21 mouse cellular contexts compared by ENCODE assay signal in the genomic region with DNA sequence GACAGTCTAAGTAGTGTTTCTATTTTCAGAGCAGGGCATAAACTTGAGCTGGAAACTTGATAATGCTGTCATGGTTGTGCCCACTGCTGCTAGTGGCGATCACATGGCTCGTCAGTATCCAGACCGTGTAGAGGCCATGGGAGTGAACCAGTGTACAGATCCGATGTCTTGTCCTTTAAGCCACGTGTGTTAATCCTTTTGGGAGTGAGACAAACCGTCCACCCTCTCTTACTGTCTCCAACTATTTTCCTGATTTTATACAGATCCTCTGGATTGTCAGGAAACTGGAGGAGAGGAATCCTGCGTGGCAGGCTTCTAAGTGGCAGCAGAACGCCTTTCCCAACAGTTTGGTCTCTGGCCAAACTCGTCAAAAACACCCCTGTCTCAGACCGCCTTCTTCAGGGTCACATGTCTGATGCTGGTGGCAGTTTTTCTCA. TPM values are rescaled to one million over a fixed set of nuclear protein-coding genes. Genes with fewer than 3 reads are reported as not detected.
A peak's percentile ranks its signal among the peaks of the same experiment; 100 is the strongest.
DNase-seq lines count a peak whose midpoint lies in the region; ATAC-seq and TF ChIP-seq lines count a peak whose summit lies in the region.
"Had no signal": no experiment of that assay in that cellular context is flagged by ENCODE, and none has a peak within 500 bp of the region (broad histone marks: within the 10 kb centered on the region; RNA-seq: fewer than 3 reads in every experiment).

No protein-coding gene starts in this region.

- peak; percentile 45; the same call in 1 of the 2 replicates for ATAC-seq in kidney, embryonic 15.5 days (replicated peaks; ENCODE audit: low FRiP score)
- ATAC-seq: forebrain, embryonic 15.5 days; hindbrain, embryonic 16.5 days had no signal

- no peak overlapping the region for H3K4me3 ChIP-seq in kidney, embryonic 15.5 days (replicated peaks)
- H3K4me3 ChIP-seq in kidney, adult 2 months (ENCODE audit: insufficient read depth, low read depth, low read length) = no peak overlapping the region
- H3K4me3 ChIP-seq: forebrain, embryonic 15.5 days had no signal

- H3K9me3 ChIP-seq in kidney, embryonic 15.5 days (replicated peaks) = no peaks in the 10 kb centered on the region
- H3K9me3 ChIP-seq: forebrain, embryonic 15.5 days had no signal

- WGBS in kidney, embryonic 15.5 days = 46% methylated on average over 10 of the region's 10 CpGs
- WGBS in kidney, adult 2 months = 46% methylated on average over 10 of the region's 10 CpGs

- intact Hi-C loops in heart, postnatal 10 days (cut with DNase I) = no loop called here

- no peak for DNase-seq in kidney, adult 2 months
- peak; percentile 67 for DNase-seq in gastrocnemius, postnatal 25 days
- DNase-seq in heart, adult 9 months (ENCODE audit: low spot score in 2 of 2) = peak; percentile 69 to 72
- DNase-seq in heart, postnatal 10 days = peak; percentile 77 to 79
- no peak for DNase-seq in embryo, embryonic 10 days (ENCODE audit: low spot score)
- DNase-seq in adrenal gland, adult 8-10 months = no peak
- DNase-seq: adrenal gland, postnatal 14 days; cerebellum, adult 8-10 months; kidney, adult 11 months; thymus, adult 2 months had no signal

- H3K27ac ChIP-seq in kidney, embryonic 15.5 days = peak overlapping the region; percentile 65
- H3K27ac ChIP-seq in kidney, adult 2 months (ENCODE audit: insufficient read depth, low read depth, low read length) = no peak overlapping the region
- H3K27ac ChIP-seq: forebrain, embryonic 15.5 days had no signal

- H3K27me3 ChIP-seq in kidney, embryonic 15.5 days = no peaks in the 10 kb centered on the region
- H3K27me3 ChIP-seq in kidney, adult 2 months (replicated peaks; ENCODE audit: control insufficient read depth, insufficient read depth, low read length) = no peaks in the 10 kb centered on the region
- H3K27me3 ChIP-seq: forebrain, embryonic 15.5 days had no signal

- H3K36me3 ChIP-seq in kidney, embryonic 15.5 days = no peaks in the 10 kb centered on the region
- no peaks in the 10 kb centered on the region for H3K36me3 ChIP-seq in kidney, adult 2 months (ENCODE audit: control insufficient read depth, insufficient read depth, low read length)
- H3K36me3 ChIP-seq: forebrain, embryonic 15.5 days had no signal

- TF ChIP-seq POLR2A in kidney, adult 2 months (IDR thresholded peaks at IDR 0.05; ENCODE audit: low read depth, low read length) = no peak

- H3K4me1 ChIP-seq in kidney, embryonic 15.5 days = peaks cover 19% of the 10 kb centered on the region
- peaks cover 6% of the 10 kb centered on the region; the same call in 1 of the 2 replicates for H3K4me1 ChIP-seq in kidney, adult 2 months (ENCODE audit: control insufficient read depth, insufficient read depth, low read length)

- no peak overlapping the region for H3K9ac ChIP-seq in kidney, embryonic 15.5 days
- H3K9ac ChIP-seq: forebrain, embryonic 15.5 days had no signal

- no peak for TF ChIP-seq CTCF in kidney, adult 2 months (conservative IDR thresholded peaks at IDR 0.05; ENCODE audit: insufficient read depth, insufficient read length, low read depth, low read length)

- no peak overlapping the region for H3K4me2 ChIP-seq in kidney, embryonic 15.5 days
- H3K4me2 ChIP-seq: forebrain, embryonic 15.5 days had no signal

RNA-seq across cellular contexts. Expression of gene Asb8, which starts 16.2 kb away (rescaled TPM):
- polyA plus RNA-seq in kidney, embryonic 15.5 days (2015; fragmentation: Nextera tagmentation; extraction: Ambion mirVana) = 46.2 and 47.4 TPM in 2 replicates
- polyA plus RNA-seq in kidney, adult 2 months (2012; rRNA removed) = 46.8 and 52.5 TPM in 2 replicates
- 100 to 1,000 TPM; 102 to 145 TPM for total RNA-seq in gastrocnemius, postnatal 25 days (2021)
- 100 to 1,000 TPM; 104 to 109 TPM for total RNA-seq in heart, postnatal 10 days (2021)
- 10 to 100 TPM; 39.6 to 49.2 (median 43.8) TPM for total RNA-seq in adrenal gland, adult 8-10 months (2022)

RNA-seq across cellular contexts. Expression of gene Ccdc184, which starts 17.8 kb away (rescaled TPM):
- 0.99 and 1.6 TPM in 2 replicates for polyA plus RNA-seq in kidney, embryonic 15.5 days (2015; fragmentation: Nextera tagmentation; extraction: Ambion mirVana)
- 0.19 and 0.45 TPM in 2 replicates for polyA plus RNA-seq in kidney, adult 2 months (2012; rRNA removed)
- not detected for total RNA-seq in gastrocnemius, postnatal 25 days (2021)
- under 1 TPM; 0.57 to 0.64 TPM for total RNA-seq in heart, postnatal 10 days (2021)
- total RNA-seq in adrenal gland, adult 8-10 months (2022) = 1 to 10 TPM in 2 of 4 experiments, under 1 TPM in 2; 0.59 to 1.3 (median 1.0) TPM
- total RNA-seq: gastrocnemius, adult 8-10 months; megakaryocyte, adult 5-6 weeks had no signal

RNA-seq across cellular contexts. Expression of gene Olfr288, which starts 46.2 kb away (rescaled TPM):
- polyA plus RNA-seq in kidney, embryonic 15.5 days (2015; fragmentation: Nextera tagmentation; extraction: Ambion mirVana) = not detected in 2 replicates
- polyA plus RNA-seq in kidney, adult 2 months (2012; rRNA removed) = not detected in 2 replicates
- not detected for total RNA-seq in gastrocnemius, postnatal 25 days (2021)
- total RNA-seq in heart, postnatal 10 days (2021) = not detected
- total RNA-seq in adrenal gland, adult 8-10 months (2022) = not detected
- total RNA-seq: adrenal gland, postnatal 14 days; gastrocnemius, adult 8-10 months; left cerebral cortex, postnatal 10 days; megakaryocyte, adult 5-6 weeks had no signal
- polyA plus RNA-seq: forebrain, embryonic 15.5 days; hindbrain, embryonic 16.5 days; limb, embryonic 14.5 days; liver, embryonic 16.5 days; neural tube, embryonic 14.5 days; small intestine, adult 2 months; stomach, embryonic 14.5 days; thymus, adult 2 months had no signal

RNA-seq across cellular contexts. Expression of gene Senp1, which starts 55.6 kb away (rescaled TPM):
- 34.0 and 34.3 TPM in 2 replicates for polyA plus RNA-seq in kidney, embryonic 15.5 days (2015; fragmentation: Nextera tagmentation; extraction: Ambion mirVana)
- polyA plus RNA-seq in kidney, adult 2 months (2012; rRNA removed) = 7.9 and 8.1 TPM in 2 replicates
- total RNA-seq in gastrocnemius, postnatal 25 days (2021) = 1 to 10 TPM; 6.7 to 6.9 TPM
- 10 to 100 TPM; 16.7 to 18.5 TPM for total RNA-seq in heart, postnatal 10 days (2021)
- total RNA-seq in adrenal gland, adult 8-10 months (2022) = 10 to 100 TPM; 17.8 to 24.9 (median 20.1) TPM

RNA-seq across cellular contexts. Expression of gene Pfkm, which starts 56.8 kb away (rescaled TPM):
- 38.7 and 44.6 TPM in 2 replicates for polyA plus RNA-seq in kidney, embryonic 15.5 days (2015; fragmentation: Nextera tagmentation; extraction: Ambion mirVana)
- 44.8 and 56.2 TPM in 2 replicates for polyA plus RNA-seq in kidney, adult 2 months (2012; rRNA removed)
- total RNA-seq in gastrocnemius, postnatal 25 days (2021) = 1,000 to 10,000 TPM; 2,083 to 2,117 TPM
- 100 to 1,000 TPM; 571 to 624 TPM for total RNA-seq in heart, postnatal 10 days (2021)
- total RNA-seq in adrenal gland, adult 8-10 months (2022) = 100 to 1,000 TPM in 2 of 4 experiments, 10 to 100 TPM in 2; 73.8 to 119 (median 95.8) TPM

Comparison
In these comparisons a context has a peak if more than half of its experiments do, and no peak if none do; other contexts are left out.
1. DNase-seq: peak in gastrocnemius, postnatal 25 days (single experiment), heart, adult 9 months (2 of 2) and heart, postnatal 10 days (2 of 2); none in kidney, adult 2 months (single experiment), embryo, embryonic 10 days (single experiment) and adrenal gland, adult 8-10 months (single experiment).